ENCODE assay signal across 24 mouse cellular contexts in the genomic region with DNA sequence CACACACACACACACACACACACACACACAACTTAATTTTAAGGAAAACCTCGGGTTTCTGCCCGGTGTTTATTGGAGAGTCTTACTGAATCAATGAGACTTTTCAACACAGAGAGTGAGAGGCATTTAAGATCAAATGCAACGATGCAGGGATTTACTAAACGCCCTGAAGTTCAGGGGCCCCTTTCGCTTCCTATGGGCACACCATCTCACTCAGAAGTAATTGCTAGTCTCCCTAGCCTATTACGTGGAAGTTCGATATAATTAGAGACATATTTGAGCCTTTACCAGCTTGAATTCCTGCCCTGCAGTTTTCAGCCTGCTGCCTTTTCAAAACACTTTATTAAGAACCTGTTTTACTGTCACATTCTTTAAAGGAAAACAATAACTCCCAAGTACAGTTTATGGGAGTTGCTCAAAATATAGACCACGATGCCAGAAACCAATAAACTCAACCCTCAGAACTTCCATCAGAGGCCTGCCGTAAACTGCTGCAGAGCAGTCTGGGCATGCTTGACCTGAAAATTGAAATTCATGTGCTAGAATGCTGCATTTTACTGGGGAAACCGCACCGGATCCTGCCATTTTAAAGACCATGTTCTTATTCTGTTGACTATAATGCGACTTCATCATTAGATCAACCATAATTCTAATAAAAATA.
DNase-seq lines count a peak whose midpoint lies in the region; ATAC-seq lines count a peak whose summit lies in the region.
"Had no signal": no experiment of that assay in that cellular context is flagged by ENCODE, and none has a peak within 500 bp of the region (broad histone marks: within the 10 kb centered on the region; RNA-seq: fewer than 3 reads in every experiment).

No protein-coding gene starts in this region.

- DNase-seq in embryonic facial prominence, embryonic 10.5 days (ENCODE audit: low spot score): peak; percentile 11
- peak; percentile 10 for DNase-seq in embryonic facial prominence, embryonic 14.5 days (ENCODE audit: low spot score)
- no peak for DNase-seq in limb, embryonic 10.5 days (ENCODE audit: low spot score)
- DNase-seq in ovary, adult 18-20 months (ENCODE audit: low spot score): no peak
- no peak for DNase-seq in left cerebral cortex, postnatal 36 days (ENCODE audit: low spot score in 2 of 2)
- no peak for DNase-seq in lung, postnatal 25 days (ENCODE audit: low spot score)
- DNase-seq: adrenal gland, postnatal 10 days; adrenal gland, postnatal 36 days; cerebellum, adult 18-20 months; cerebellum, adult 9-10 months; cerebellum, postnatal 25 days; gastrocnemius, adult 2 months; gastrocnemius, postnatal 14 days; heart, adult 11 months had no signal

- H3K4me2 ChIP-seq in embryonic facial prominence, embryonic 14.5 days (ENCODE audit: low read depth, low read length): no peak overlapping the region
- H3K4me2 ChIP-seq in limb, embryonic 13.5 days (replicated peaks): peak overlapping the region; percentile 30
- H3K4me2 ChIP-seq: forebrain, embryonic 13.5 days; heart, embryonic 11.5 days; hindbrain, embryonic 12.5 days; hindbrain, embryonic 15.5 days had no signal

- no peak overlapping the region for H3K4me3 ChIP-seq in embryonic facial prominence, embryonic 10.5 days
- H3K4me3 ChIP-seq in embryonic facial prominence, embryonic 14.5 days (ENCODE audit: low read depth, low read length): no peak overlapping the region
- H3K4me3 ChIP-seq in limb, embryonic 10.5 days: peak overlapping the region; percentile 8; the same call in 1 of the 2 replicates
- H3K4me3 ChIP-seq in limb, embryonic 13.5 days: no peak overlapping the region
- H3K4me3 ChIP-seq: erythroblast, embryonic 14.5 days; forebrain, embryonic 10.5 days; forebrain, embryonic 13.5 days; gastrocnemius, adult 2 months; hindbrain, embryonic 12.5 days; hindbrain, embryonic 15.5 days had no signal

- no peak overlapping the region for H3K9ac ChIP-seq in embryonic facial prominence, embryonic 14.5 days (ENCODE audit: low read depth, low read length)
- H3K9ac ChIP-seq in limb, embryonic 13.5 days: no peak overlapping the region
- H3K9ac ChIP-seq: forebrain, embryonic 13.5 days; hindbrain, embryonic 12.5 days; hindbrain, embryonic 15.5 days had no signal

- ATAC-seq in embryonic facial prominence, embryonic 14.5 days (ENCODE audit: low read depth): no peak
- ATAC-seq in limb, embryonic 13.5 days (ENCODE audit: low FRiP score, low read depth): peak; percentile 61
- ATAC-seq in erythroid progenitor cell, adult 5-6 weeks (replicated peaks; ENCODE audit: low FRiP score, poor library complexity, severe bottlenecking): no peak
- ATAC-seq: activated CD4-positive, CD25-positive, alpha-beta regulatory T cell, adult 4 months; forebrain, embryonic 13.5 days; forebrain, embryonic 16.5 days had no signal

- H3K9me3 ChIP-seq in embryonic facial prominence, embryonic 10.5 days: peaks cover 3% of the 10 kb centered on the region; the same call in 1 of the 2 replicates
- H3K9me3 ChIP-seq in embryonic facial prominence, embryonic 14.5 days (ENCODE audit: control insufficient read depth, low read length): no peaks in the 10 kb centered on the region
- H3K9me3 ChIP-seq in limb, embryonic 10.5 days (replicated peaks): no peaks in the 10 kb centered on the region
- H3K9me3 ChIP-seq in limb, embryonic 13.5 days: no peaks in the 10 kb centered on the region
- H3K9me3 ChIP-seq: forebrain, embryonic 10.5 days; forebrain, embryonic 13.5 days; hindbrain, embryonic 12.5 days; hindbrain, embryonic 15.5 days had no signal

- 0 out of 2 replicates have a peak overlapping the region, but pooled peaks have one; percentile 4 for H3K27ac ChIP-seq in embryonic facial prominence, embryonic 10.5 days (replicated peaks)
- H3K27ac ChIP-seq in embryonic facial prominence, embryonic 14.5 days (replicated peaks; ENCODE audit: low read depth, low read length): no peak overlapping the region
- peak overlapping the region; percentile 54 for H3K27ac ChIP-seq in limb, embryonic 10.5 days
- H3K27ac ChIP-seq in limb, embryonic 13.5 days: peak overlapping the region; percentile 61; the same call in 1 of the 2 replicates
- H3K27ac ChIP-seq: forebrain, embryonic 10.5 days; forebrain, embryonic 13.5 days; gastrocnemius, adult 2 months; hindbrain, embryonic 12.5 days; hindbrain, embryonic 15.5 days had no signal

- H3K4me1 ChIP-seq in embryonic facial prominence, embryonic 10.5 days: peaks cover 13% of the 10 kb centered on the region
- H3K4me1 ChIP-seq in embryonic facial prominence, embryonic 14.5 days (ENCODE audit: control insufficient read depth, insufficient read depth, low read length): no peaks in the 10 kb centered on the region
- peaks cover 23% of the 10 kb centered on the region for H3K4me1 ChIP-seq in limb, embryonic 10.5 days
- peaks cover 24% of the 10 kb centered on the region for H3K4me1 ChIP-seq in limb, embryonic 13.5 days
- H3K4me1 ChIP-seq: forebrain, embryonic 13.5 days; hindbrain, embryonic 15.5 days had no signal

- H3K27me3 ChIP-seq in embryonic facial prominence, embryonic 10.5 days (replicated peaks; ENCODE audit: low read depth, poor library complexity, severe bottlenecking): no peaks in the 10 kb centered on the region
- H3K27me3 ChIP-seq in embryonic facial prominence, embryonic 14.5 days (replicated peaks; ENCODE audit: control insufficient read depth, insufficient read depth, low read length): no peaks in the 10 kb centered on the region
- peaks cover 8% of the 10 kb centered on the region; the same call in 1 of the 2 replicates for H3K27me3 ChIP-seq in limb, embryonic 10.5 days (ENCODE audit: low read depth, poor library complexity, severe bottlenecking)
- 0 out of 2 replicates have a peak, but pooled peaks cover 3% of the 10 kb centered on the region for H3K27me3 ChIP-seq in limb, embryonic 13.5 days
- H3K27me3 ChIP-seq: forebrain, embryonic 13.5 days; hindbrain, embryonic 12.5 days; hindbrain, embryonic 15.5 days had no signal

- 70% methylated on average over 12 of the region's 12 CpGs for WGBS in embryonic facial prominence, embryonic 10.5 days
- WGBS in embryonic facial prominence, embryonic 14.5 days: 48% methylated on average over 12 of the region's 12 CpGs
- 52% methylated on average over 12 of the region's 12 CpGs for WGBS in limb, embryonic 10.5 days
- WGBS in limb, embryonic 13.5 days: 13% methylated on average over 12 of the region's 12 CpGs

- intact Hi-C loops in left cerebral cortex, postnatal 36 days (cut with DNase I): no loop called here

- no peaks in the 10 kb centered on the region for H3K36me3 ChIP-seq in embryonic facial prominence, embryonic 10.5 days (replicated peaks)
- no peaks in the 10 kb centered on the region for H3K36me3 ChIP-seq in embryonic facial prominence, embryonic 14.5 days (ENCODE audit: control insufficient read depth, insufficient read depth, low read length)
- H3K36me3 ChIP-seq in limb, embryonic 10.5 days: no peaks in the 10 kb centered on the region
- H3K36me3 ChIP-seq in limb, embryonic 13.5 days: no peaks in the 10 kb centered on the region
- H3K36me3 ChIP-seq: forebrain, embryonic 10.5 days; hindbrain, embryonic 12.5 days; hindbrain, embryonic 15.5 days had no signal

Comparison
In these comparisons a context has a peak if more than half of its experiments do, and no peak if none do; other contexts are left out.
1. DNase-seq: peak in embryonic facial prominence, embryonic 10.5 days (single experiment) and embryonic facial prominence, embryonic 14.5 days (single experiment); none in limb, embryonic 10.5 days (single experiment), ovary, adult 18-20 months (single experiment), left cerebral cortex, postnatal 36 days (0 of 2) and lung, postnatal 25 days (single experiment).